Mouse (Mus musculus) heart, postnatal 25 days (tissue): Measurements from ENCODE around the gene Clint1. TPM values are rescaled to one million over a fixed set of nuclear protein-coding genes. Genes with fewer than 3 reads are reported as not detected.

Experiments
- DNase-seq: peaks from one replicate; pipeline ENCODE4 v3.0.0; 2022; ENCODE audit warnings: low spot score
- intact Hi-C: fragments of 180-260 bp; cut with DNase I; formaldehyde crosslinking; loops from one replicate; pipeline ENCODE4 v1.15.1; 2025
- total RNA-seq, 2 experiments: library from RNA; stranded (reverse); gene quantifications; 2 replicates each; pipeline ENCODE4 v1.2.3; 2021

Gene Clint1
- total RNA-seq, 2 experiments from 2014 or later, result 36.0 to 36.4 TPM

GRCm38 (mm10) chr11:45846008-45846407 lies 5.8 kb upstream of the Clint1 start:
- intact Hi-C loops, result no loop called here
- no peak for DNase-seq

- no peak for DNase-seq
Observed at GRCm38 (mm10) chr11:45847548-45847947, 4.3 kb upstream of the Clint1 start.

GRCm38 (mm10) chr11:45848253-45848652 lies 3.6 kb upstream of the Clint1 start:
- intact Hi-C loops, result no loop called here
- DNase-seq, result no peak

More at GRCm38 (mm10) chr11:45847548-45847947, 4.3 kb upstream of the Clint1 start:
- intact Hi-C loops, result no loop called here

GRCm38 (mm10) chr11:45849203-45849602 lies 2.6 kb upstream of the Clint1 start:
- intact Hi-C loops, result no loop called here
- DNase-seq, result no peak

- no peak for DNase-seq
- intact Hi-C loops, result no loop called here
Observed at GRCm38 (mm10) chr11:45849859-45850258, 2.0 kb upstream of the Clint1 start.

- intact Hi-C loops, result no loop called here
Observed at GRCm38 (mm10) chr11:45850317-45850716, 1.5 kb upstream of the Clint1 start.

GRCm38 (mm10) chr11:45852124-45852994 lies 508 bp downstream of the Clint1 start:
- intact Hi-C loops, result no loop called here

More at GRCm38 (mm10) chr11:45850317-45850716, 1.5 kb upstream of the Clint1 start:
- no peak for DNase-seq

GRCm38 (mm10) chr11:45852995-45853317 lies 1.1 kb downstream of the Clint1 start:
- DNase-seq, result no peak
- intact Hi-C loops, result no loop called here

More at GRCm38 (mm10) chr11:45852124-45852994, 508 bp downstream of the Clint1 start:
- no peak for DNase-seq

GRCm38 (mm10) chr11:45853916-45854315 lies 2.1 kb downstream of the Clint1 start:
- intact Hi-C loops, result no loop called here
- no peak for DNase-seq

GRCm38 (mm10) chr11:45854381-45854780 lies 2.5 kb downstream of the Clint1 start:
- intact Hi-C loops, result no loop called here
- no peak for DNase-seq

GRCm38 (mm10) chr11:45855407-45856148 lies 3.7 kb downstream of the Clint1 start:
- intact Hi-C loops, result no loop called here
- DNase-seq, result no peak

GRCm38 (mm10) chr11:45856149-45856516 lies 4.3 kb downstream of the Clint1 start:
- DNase-seq, result no peak
- intact Hi-C loops, result no loop called here

GRCm38 (mm10) chr11:45861334-45861733 lies 9.5 kb downstream of the Clint1 start:
- intact Hi-C loops, result no loop called here
- DNase-seq, result no peak

- intact Hi-C loops, result no loop called here
Observed at GRCm38 (mm10) chr11:45864409-45864808, 12.6 kb downstream of the Clint1 start.

GRCm38 (mm10) chr11:45865861-45866260 lies 14.0 kb downstream of the Clint1 start:
- DNase-seq, result no peak
- intact Hi-C loops, result no loop called here

More at GRCm38 (mm10) chr11:45864409-45864808, 12.6 kb downstream of the Clint1 start:
- DNase-seq, result no peak

GRCm38 (mm10) chr11:45866534-45866933 lies 14.7 kb downstream of the Clint1 start:
- DNase-seq, result no peak
- intact Hi-C loops, result no loop called here

GRCm38 (mm10) chr11:45873666-45874065 lies 21.8 kb downstream of the Clint1 start:
- no peak for DNase-seq
- intact Hi-C loops, result no loop called here

GRCm38 (mm10) chr11:45874251-45874650 lies 22.4 kb downstream of the Clint1 start:
- intact Hi-C loops, result no loop called here
- DNase-seq, result no peak

GRCm38 (mm10) chr11:45875351-45875935 lies 23.6 kb downstream of the Clint1 start:
- DNase-seq, result peak; percentile 33
- intact Hi-C loops, result loop anchor here (5.0 kb wide), 1 partner anchor 68 kb away; no protein-coding TSS in a partner anchor

- intact Hi-C loops, result loop anchor here (5.0 kb wide), 1 partner anchor 69 kb away; no protein-coding TSS in a partner anchor
- DNase-seq, result no peak
Observed at GRCm38 (mm10) chr11:45876036-45876435, 24.2 kb downstream of the Clint1 start.
